Mouse (Mus musculus): ENCODE data around the gene Hes7. TPM values are rescaled to one million over a fixed set of nuclear protein-coding genes. Genes with fewer than 3 reads are reported as not detected.

The Hes7 gene
- total RNA-seq (2021): under 1 TPM; 0.34 to 0.54 TPM
- long read RNA-seq, experiment 1, partial matches to known transcripts: 0 of 1 reads
- long read RNA-seq, experiment 1, other reads (novel, unspliced or antisense): 1 of 1 reads
- long read RNA-seq, experiment 2: 0 reads

DNA sequence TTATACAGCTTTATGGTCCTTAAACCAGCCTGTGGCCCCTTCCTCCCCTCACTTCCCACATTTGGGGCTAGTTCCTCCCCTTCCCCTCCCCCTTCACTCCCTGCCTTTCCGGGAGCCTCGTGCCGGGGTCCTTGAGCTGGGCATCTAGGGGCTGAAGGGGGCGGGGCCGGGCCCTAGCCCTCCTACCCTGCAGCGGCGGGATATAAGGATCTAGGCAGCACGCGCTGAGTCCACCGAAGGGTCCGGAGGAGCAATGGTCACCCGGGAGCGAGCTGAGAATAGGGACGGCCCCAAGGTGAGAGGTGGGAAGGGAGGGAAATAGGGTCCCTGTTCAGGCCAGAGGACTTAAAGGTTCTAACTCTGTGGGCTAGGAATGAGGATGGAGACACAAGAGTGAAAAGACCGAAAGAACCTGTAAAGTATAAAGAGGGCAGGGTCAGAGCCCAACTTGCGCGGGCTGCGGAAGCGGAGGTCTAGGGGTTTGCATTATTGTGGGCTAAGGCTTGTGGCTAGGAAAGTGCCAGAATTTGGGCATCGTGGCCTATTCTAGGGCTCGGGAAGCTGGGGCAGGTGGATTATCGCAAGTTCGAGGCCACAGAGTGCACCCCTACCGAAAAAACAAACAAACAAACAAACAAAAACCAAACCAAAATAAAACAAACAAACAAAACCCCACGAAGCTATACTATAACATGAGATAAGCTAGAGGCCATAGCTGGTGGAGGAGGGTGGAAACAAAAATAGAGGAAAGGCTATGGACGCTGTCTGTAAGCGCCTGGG is at the start of gene Hes7:
Gene Hes7, plus strand, starts transcription at position 184 of the 780 bp plus-strand sequence.
- no peak for DNase-seq (ENCODE audit: low spot score in 2 of 2)

DNA sequence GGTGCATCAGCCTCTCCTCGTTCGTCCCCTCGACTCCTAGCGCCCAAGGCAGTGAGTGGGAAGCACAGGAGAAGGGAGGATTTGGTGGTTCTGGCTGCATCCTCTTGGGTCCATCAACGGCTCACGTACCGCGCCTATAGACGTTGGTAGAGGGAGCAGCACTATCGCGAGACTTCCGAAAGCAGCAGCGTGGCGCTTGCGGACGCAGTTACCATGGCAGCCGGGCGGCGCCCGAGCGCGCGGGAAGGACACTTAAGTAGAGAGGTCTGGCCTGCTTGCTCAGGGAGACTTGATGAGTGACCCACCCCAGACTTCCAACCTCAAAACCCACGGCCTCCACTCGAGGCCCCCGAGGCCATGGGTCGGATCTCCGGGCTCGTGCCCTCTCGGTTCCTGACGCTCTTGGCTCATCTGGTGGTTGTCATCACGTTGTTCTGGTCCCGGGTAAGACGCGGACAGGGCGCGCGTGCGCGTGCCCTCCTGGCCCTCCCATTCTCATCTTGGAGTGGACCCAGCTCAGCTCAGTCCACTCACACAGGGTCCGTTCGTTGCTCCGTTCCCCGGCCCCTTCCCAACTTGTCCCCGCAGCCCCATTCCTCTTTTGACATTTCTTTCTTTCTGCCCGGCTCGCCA is 49.5 kb upstream of the Hes7 start, which contains the start of gene Tmem107:
Gene Tmem107, plus strand, starts transcription at position 217 of the 633 bp plus-strand sequence.
- peak; percentile 84 to 96 for DNase-seq (ENCODE audit: low spot score in 2 of 2)

GRCm38 (mm10) chr11:69071262-69071661 is 48.9 kb upstream of the Hes7 start:
- DNase-seq (ENCODE audit: low spot score in 2 of 2): no peak

DNA sequence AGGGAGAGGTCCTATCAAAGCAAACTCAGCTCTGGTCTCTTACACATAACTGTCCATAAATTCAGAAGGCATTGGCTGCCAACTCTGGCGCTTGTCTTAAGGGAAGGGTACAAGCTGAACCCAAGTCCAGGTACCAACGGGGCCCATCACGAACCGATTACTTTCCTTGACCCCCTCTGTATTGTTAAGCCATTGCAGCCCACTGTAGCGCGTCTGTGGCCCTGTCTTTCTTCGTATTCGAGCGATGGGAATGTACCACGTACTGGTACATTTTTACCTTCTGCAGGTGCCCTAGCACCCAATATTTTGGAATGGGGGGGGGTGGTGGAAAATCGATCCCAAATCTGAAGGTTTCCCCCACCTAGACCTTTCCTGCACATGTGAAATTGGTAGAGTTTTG is 48.0 kb upstream of the Hes7 start:
- DNase-seq (ENCODE audit: low spot score in 2 of 2): no peak

DNA sequence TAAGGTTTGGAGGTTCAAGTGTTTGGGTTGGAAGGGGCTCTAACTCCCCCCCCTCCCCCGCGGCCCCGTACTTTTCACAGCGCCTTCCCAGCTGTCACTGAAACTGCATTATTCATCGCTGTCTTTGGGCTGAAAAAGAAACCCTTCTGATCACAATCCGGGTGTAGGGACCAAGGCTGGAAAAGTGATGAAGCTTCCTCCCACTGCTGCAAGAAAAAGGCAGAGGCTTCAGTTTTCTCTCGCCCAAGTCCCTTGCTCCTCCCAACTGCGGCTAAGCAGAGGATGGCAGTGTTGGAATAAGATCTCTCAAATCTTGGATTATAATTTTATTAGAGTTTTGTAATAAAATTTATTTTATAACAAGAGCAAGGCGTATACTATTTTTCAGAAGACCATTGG is 47.5 kb upstream of the Hes7 start:
- no peak for DNase-seq (ENCODE audit: low spot score in 2 of 2)

DNA sequence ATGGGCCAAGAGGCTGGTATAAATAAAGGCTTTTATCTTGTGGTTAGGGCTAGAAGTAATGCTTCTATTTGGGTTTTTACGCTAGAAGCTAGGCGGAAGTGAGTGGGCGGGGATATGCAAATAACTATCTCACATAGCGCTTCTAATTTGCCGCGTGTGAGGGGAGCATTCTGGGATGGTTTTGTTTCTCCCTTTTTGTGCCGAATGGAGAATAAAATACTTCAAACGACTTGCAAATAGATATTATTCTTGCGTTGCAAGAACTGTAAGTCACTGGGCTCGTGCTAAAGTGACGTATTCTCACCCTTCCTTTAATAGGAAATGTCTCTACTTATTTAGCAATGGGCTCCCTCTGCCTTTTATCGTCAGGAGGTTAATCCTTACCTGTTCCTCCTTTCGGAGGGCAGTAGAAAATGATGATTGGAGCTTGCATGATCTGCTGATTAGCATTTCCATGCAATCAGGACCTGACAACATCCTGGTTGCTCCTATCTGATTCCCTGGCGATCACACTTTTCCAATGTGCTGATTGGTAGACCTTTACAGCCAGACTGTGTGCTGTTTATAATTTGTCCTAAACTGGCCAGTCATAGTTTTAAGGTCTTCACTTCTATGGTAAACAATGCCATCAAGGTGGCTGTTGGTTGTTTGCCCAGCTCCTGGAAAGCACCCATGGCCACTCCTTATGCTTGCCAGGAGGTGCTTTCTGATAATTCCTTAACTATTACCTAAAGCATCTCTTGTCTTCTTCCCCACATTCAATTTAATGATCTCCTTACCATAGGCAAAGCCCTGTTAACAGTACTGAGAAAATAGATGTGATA is 46.9 kb upstream of the Hes7 start:
- DNase-seq (ENCODE audit: low spot score in 2 of 2): peak in 1 of 2 experiments; percentile 81

DNA sequence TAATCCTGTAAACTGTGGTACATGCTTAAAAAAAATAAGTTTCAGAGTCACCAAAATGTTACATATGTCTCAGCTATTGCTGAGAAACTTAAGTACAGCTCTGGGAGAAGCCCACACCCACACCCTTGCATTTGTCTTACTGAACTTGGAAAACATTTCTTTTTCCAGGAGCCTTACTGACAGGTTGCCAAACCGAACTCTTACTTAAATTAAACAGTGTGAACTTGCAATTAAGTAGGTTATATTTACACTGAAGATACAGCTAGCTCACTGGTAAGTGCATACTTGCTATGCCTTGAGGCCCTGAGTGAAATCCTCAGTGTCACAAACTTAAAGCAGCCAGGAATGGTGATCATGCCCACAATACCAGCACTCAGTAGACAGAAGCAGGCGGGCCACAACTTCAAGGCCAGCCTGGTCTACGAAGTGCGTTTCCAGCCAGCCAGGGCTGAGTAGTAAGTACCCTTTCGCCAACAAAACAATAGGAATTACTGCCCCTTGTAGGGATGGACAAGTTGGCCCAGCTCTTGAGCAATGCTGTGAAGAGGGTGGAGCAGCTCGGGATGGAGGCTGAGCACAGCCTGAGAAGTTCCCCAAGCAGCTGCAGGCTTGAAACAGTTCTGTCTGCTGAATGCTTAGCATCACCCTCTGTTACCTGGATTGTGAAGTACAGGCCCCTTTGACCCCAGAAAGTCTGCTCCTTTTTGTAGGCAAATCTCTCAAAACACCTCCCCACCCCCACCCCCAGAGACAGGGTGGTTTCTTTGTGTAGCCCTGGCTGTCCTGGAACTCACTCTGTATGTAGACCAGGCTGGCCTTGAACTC is 46.0 kb upstream of the Hes7 start:
- DNase-seq (ENCODE audit: low spot score in 2 of 2): no peak

- DNase-seq (ENCODE audit: low spot score in 2 of 2): no peak
These were observed 45.5 kb upstream of the Hes7 start for GRCm38 (mm10) chr11:69074776-69075069.

- no peak for DNase-seq (ENCODE audit: low spot score in 2 of 2)
These were observed 44.3 kb upstream of the Hes7 start for GRCm38 (mm10) chr11:69075764-69076479.

DNA sequence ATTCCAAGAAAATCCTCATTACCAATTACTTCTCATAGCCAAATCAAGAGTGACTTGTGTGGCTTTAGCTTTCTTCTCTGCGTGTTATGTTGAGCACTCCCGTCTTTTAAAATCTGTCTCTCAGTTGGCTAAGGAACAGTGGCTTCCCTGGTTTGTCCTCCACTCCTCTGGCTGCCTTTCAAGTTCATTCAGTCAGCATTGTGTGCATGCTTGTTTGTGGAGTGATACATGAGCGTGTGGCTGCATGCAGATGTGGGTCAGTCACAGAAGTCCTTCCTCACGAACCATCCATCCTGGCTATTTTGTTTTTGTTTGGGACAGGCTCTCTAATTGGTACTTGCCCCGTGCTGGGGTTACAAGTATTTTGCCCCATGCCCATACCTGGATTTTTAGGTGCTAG is 43.6 kb upstream of the Hes7 start:
- DNase-seq (ENCODE audit: low spot score in 2 of 2): no peak

- DNase-seq (ENCODE audit: low spot score in 2 of 2): no peak
These were observed 42.9 kb upstream of the Hes7 start for GRCm38 (mm10) chr11:69077316-69077715.

- no peak for DNase-seq (ENCODE audit: low spot score in 2 of 2)
These were observed 42.2 kb upstream of the Hes7 start for GRCm38 (mm10) chr11:69078041-69078440.

DNA sequence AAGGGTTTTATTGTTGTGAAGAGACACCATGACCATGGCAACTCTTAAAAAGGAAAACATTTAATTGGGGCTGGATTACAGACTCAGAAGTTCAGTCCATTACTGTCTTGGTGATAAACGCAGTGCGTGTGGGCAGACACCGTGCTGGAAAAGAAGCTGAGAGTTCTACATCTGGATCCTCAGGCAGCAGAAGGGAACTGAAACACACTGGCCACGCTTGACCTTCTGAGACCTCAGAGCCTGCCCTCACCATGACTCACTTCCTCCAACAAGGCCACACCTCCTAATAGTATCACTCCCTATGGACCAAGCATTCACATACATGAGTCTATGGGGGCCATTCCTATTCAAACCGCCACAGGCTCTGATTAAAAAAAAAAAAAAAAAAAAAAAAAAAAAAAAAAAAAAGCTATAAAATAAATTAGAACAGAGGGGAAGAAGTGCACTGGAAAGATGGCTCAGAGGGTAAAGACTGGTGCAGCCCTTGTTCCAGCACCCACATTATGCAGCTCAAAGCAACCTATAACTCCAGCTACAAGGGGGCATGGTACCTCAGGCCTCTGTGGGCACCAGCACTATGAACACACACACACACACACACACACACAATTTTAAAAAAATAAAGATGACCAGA is 41.3 kb upstream of the Hes7 start:
- DNase-seq (ENCODE audit: low spot score in 2 of 2): no peak

DNA sequence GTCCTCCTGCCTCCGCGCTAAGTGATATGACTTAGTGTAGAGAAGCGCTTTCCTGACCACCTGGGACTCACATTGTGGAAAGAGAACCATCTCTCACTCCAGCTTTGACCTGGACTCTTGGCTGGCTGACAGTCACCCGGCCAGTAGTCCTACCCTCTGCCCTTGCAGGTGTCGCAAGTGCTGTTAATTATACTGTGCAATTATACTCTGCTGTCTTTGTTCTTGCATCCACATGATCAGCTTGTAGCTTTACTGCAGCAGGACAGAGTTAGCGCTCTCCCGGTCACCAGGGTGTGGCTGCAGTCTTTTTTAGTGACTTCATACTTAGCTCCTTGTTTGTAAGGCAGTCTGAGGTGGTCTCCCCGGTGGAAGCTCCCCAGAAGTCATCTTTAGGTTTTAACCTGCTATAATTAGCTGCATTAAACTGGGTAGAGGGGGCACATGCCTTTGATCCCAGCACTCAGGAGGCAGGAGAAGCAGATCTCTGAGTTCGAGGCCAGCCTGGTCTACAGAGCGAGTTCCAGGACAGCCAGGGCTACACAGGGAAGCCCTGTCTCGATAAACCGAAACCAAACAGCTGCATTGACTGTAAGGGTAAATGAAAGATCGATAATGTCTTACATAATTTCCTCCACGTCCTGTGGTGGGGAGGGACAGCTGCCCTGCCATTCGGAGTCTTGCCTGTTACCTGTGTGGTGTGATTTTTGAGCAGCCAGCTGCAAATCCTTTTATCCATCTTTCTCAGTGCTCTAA is 39.9 kb upstream of the Hes7 start:
- DNase-seq (ENCODE audit: low spot score in 2 of 2): no peak

- DNase-seq (ENCODE audit: low spot score in 2 of 2): no peak
These were observed 39.4 kb upstream of the Hes7 start for GRCm38 (mm10) chr11:69080855-69081222.

- DNase-seq (ENCODE audit: low spot score in 2 of 2): no peak
These were observed 38.6 kb upstream of the Hes7 start for GRCm38 (mm10) chr11:69081613-69082012.

DNA sequence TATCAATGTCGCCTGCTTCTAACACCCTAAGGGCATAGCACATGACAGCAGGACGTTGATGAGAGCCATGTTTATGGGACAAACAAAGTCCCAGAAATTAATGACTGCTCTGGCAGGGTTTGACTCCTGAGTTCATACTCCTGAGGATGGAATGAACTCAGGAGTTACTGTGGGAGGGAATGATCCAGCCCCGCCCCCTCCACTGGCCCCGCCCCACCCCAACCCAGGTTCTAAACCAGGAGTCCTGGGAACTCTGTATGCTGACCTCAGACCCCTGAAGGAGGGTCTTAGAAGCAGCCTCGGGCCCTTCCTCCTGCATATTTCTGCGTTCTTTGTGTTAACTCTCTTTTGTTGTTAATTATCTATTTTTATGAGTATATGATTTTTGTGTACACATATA is 34.6 kb upstream of the Hes7 start:
- no peak for DNase-seq (ENCODE audit: low spot score in 2 of 2)

DNA sequence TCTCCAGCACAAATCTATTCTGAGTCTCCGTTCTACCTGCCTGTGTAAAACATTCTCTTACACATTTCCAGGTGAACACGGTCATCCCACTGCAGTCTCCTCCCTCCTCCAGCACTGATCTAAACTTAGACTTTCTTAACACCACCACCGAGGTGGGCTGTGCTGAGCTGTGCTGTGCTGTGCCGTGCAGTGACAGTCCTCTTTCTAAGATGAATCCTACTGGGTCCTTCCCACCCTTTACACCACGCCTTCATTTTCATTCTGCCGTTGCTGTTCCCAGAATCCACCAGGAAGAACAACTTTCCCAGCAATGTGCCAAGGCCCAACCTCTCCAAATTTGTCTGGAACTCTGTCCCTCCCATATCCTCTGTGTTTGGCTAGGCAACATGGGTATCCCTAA is 33.8 kb upstream of the Hes7 start:
- DNase-seq (ENCODE audit: low spot score in 2 of 2): peak in 1 of 2 experiments; percentile 22

GRCm38 (mm10) chr11:69087082-69087481 is 33.1 kb upstream of the Hes7 start:
- DNase-seq (ENCODE audit: low spot score in 2 of 2): peak in 1 of 2 experiments; percentile 38
